Mouse (Mus musculus) B cell, adult 2 months (primary cell): ENCODE measurements around the gene Kcnma1.

Experiments
- DNase-seq, 2 experiments: peaks; one replicate each; pipeline ENCODE4 v3.0.0; 2022

Gene Kcnma1

GRCm38 (mm10) chr14:23651682-23652081 lies 362.6 kb downstream of the Kcnma1 start:
- DNase-seq = no peak

- DNase-seq = no peak
Observed at GRCm38 (mm10) chr14:23650126-23650525, 364.2 kb downstream of the Kcnma1 start.

- no peak for DNase-seq
Observed at GRCm38 (mm10) chr14:23645361-23646063, 368.8 kb downstream of the Kcnma1 start.

DNA sequence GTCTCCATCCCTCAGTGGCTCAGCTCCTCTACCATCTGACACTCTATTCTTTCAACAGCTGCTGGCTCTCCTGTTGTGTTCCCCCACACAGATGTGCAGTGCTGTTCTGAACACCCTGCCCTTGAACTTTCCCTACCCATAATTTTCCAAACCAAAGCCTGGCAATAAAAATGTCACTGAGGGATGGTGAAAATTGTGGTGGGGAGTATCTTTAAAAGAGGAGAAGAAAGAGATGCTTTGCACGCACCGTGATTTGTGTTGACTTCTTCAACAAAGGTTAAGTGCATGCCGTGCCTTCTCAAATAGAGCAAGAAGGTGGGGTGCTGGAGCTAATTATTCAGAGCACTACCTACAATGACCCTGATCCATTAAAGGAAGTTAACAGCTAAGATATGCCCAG lies 371.1 kb downstream of the Kcnma1 start:
- DNase-seq = no peak

DNA sequence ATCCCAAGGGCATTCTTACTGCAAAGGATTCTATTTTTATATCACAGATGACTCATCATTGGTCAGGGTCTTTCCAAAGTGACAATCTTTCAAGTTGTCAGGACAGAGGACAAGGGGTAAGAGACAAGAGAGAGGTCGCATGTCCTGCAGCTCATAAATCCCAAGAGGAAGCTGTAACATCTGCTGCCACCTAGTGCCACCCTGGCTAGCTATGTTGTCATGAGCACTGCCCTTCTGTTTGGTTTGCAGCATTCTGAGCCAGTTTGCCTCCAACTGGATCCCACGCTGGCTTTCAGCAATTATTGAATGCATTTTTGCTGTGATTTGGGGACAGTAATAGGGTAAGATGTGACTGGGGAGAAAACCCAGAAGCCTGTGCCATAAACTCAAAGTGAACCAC lies 373.6 kb downstream of the Kcnma1 start:
- no peak for DNase-seq

DNA sequence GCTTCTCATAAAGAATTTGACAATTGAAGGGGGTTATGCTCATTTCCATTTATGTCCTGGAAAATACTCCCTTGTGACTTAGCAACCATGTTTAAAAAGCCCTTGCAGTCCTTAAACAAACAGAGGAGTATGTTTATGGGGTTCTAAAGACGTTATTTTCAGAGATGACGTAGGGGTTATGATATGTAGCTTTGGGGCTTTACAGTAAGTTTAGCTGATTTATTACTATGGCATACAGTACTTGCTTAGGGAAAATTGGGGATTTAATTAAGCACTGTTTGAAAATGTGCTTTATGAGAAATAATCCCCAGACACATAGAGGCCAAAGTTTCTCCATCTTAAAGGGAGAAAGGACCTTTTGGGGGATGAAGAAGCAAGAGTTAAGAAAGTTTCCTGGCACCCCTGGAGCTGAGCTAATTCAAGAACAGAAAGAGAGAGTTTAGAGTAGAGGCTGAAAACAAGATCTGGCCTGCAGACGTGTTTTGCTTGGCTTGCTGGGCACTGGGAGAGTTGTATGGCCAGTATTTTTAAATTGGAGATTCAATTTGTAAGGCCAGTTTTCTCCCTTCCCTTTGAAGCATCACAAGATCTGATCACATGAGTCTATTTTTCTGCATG lies 376.1 kb downstream of the Kcnma1 start:
- no peak for DNase-seq

- DNase-seq = no peak
Observed at GRCm38 (mm10) chr14:23635903-23636302, 378.4 kb downstream of the Kcnma1 start.

- DNase-seq = no peak
Observed at GRCm38 (mm10) chr14:23633011-23633595, 381.2 kb downstream of the Kcnma1 start.

DNA sequence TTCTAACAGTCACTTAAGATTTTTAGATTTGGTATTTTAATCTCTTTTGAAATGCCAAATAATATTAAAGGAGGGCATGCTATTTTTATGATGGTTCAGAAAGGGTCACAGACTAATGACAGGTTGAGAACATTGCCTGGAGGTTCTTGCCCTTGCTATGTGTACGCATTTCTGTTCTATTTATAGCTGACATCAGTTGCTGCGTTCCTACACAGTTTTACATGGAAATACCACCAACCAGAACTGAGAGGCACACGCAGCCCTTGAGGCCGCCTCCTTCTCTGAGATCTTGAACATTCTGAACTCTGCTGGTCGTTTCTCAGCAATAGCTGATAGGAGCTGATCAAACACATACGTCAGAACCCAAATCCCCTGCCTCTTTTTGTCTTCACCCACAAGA lies 387.4 kb downstream of the Kcnma1 start:
- no peak for DNase-seq

- no peak for DNase-seq
Observed at GRCm38 (mm10) chr14:23626114-23626513, 388.2 kb downstream of the Kcnma1 start.

DNA sequence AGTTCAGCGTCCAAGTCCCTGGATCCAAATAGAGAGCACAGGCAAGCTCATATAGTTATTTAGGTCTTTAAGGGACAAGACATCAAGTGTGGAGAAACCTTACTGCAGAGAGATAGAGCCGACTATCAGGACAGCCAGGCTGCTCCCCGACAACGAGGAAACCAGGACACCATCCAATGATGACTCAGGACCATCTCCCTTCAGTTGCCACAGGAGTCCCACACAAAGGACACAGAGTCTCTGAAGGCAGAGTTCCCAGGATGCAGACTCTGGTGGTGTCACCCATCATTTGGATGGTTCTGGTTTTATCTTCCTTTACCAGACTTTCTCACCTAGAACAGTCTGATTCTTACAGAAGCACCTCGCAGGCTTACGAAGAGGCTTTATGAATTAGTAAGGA lies 388.9 kb downstream of the Kcnma1 start:
- no peak for DNase-seq

GRCm38 (mm10) chr14:23624455-23624854 lies 389.8 kb downstream of the Kcnma1 start:
- DNase-seq = no peak

DNA sequence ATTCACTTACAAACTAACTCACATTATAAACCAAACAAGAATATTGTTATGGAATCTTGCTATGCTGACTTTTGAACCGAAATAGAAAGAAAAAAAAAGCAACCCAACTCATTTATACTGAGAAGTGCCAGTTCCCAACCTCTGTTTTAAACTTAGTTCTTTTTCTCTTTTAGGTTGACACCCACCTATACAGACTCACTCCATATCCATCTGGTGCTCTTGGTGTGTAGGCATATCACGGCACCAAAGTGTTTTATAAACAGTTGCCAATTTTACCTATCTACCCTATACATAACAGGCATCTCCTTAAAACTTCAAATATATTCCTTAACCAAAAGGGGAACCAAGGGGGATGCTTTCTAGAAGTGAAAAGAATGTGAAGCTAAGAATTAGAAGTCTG lies 393.6 kb downstream of the Kcnma1 start:
- DNase-seq = no peak

DNA sequence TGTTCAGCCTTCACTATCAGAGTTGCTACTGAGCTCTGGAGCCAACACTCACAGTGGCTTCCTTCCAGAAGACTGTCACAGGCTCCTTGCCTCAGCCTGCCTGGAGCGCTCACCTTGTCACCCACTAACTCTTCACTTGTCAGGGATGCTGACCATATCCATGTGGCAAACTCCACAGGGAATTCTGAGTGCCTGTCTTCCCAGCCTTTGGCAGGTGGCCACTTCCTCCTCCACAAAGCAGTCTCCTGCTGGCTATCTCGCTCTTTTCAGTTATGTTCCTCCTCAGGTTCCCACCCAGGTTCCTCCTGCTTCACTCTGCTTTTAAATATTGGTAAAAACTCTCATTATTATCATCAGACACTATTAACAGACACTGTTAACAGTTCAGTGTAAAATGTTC lies 395.3 kb downstream of the Kcnma1 start:
- DNase-seq = no peak

DNA sequence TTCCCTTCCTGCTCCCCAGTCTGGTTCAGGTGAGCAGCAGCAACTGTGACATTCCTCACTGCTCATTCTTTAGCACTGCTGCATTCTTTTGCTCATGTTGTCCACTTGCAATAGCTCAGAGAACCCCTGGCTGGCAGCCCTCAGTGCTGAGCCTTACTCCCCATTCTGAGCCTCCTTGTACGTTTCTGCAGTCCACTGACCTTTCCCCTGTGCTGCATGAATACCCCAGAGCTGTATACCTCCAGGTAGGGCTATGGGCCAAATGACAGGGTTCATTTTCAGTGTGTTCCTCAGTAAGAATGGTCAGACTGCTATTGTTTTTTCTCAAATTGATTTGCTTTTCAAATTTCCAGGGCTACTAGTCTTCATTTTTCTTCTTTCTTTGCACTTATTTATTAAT lies 396.2 kb downstream of the Kcnma1 start:
- no peak for DNase-seq

GRCm38 (mm10) chr14:23610054-23610453 lies 404.2 kb downstream of the Kcnma1 start:
- no peak for DNase-seq

- DNase-seq = no peak
Observed at GRCm38 (mm10) chr14:23605740-23606139, 408.6 kb downstream of the Kcnma1 start.

GRCm38 (mm10) chr14:23602937-23603336 lies 411.4 kb downstream of the Kcnma1 start:
- DNase-seq = no peak

DNA sequence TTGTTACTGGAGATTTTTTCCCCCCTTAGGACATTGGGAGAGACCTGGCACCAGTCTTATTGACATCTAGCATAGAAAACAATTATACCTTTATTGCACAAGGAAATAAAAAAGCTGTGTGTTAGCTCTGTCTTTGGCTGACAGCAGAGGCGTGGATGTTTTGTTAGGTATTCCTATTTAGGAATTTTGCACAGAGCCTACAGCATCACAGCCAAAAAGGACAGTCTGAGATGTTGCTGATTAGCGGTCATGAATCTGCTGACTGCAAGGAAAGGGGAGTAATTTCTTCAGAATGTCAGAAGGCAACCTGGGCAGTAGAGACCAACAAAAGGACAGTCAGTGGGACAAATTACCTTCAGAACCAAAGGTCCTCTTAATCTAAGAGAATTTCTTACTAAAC lies 412.2 kb downstream of the Kcnma1 start:
- no peak for DNase-seq

DNA sequence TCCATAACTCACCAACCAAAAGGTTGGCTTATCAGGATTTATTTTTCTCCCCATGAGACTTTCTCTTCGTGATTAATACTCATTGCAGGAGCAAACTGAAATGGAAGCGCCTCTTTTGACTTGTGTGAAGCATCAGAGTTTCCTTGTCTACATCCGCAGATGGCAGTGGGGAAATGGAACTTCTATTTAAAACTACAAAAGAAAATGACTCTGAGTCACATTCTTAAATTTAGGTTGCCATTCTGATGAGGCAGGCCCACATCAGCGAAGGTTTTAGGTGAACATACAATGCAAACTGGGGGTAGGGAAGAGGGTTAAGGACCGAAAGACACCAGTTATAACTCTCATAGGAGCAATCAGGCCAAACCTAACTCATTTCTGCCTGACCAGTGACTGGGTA lies 419.7 kb downstream of the Kcnma1 start:
- no peak for DNase-seq

DNA sequence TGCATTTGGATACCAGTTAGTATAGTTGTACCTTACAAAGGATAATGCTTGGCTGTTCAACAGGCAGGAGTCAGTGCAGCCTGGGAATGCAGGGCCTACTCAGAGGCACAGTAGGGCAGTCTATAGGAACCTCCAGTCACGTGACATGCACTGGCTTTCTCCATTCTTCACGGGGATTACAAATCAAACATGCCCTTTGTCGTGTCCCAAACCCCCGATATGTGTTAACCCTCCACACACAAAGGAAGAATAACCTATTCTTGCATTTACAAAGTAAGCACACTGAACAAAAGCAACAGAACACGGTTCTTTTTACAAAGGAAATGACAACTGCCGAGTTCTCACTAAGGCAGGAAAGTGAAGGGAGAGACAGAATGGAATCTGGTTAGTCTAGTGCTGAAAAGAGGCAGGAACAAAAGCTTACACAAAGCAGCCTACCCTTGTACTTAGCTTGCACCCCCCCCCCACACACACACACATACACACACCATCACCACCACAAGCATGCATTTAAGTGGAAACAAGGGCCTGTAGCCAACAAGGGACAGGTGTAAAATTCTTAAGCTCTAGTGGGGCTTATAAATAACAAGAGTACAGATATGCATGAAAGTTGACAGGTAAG lies 421.4 kb downstream of the Kcnma1 start:
- no peak for DNase-seq

DNA sequence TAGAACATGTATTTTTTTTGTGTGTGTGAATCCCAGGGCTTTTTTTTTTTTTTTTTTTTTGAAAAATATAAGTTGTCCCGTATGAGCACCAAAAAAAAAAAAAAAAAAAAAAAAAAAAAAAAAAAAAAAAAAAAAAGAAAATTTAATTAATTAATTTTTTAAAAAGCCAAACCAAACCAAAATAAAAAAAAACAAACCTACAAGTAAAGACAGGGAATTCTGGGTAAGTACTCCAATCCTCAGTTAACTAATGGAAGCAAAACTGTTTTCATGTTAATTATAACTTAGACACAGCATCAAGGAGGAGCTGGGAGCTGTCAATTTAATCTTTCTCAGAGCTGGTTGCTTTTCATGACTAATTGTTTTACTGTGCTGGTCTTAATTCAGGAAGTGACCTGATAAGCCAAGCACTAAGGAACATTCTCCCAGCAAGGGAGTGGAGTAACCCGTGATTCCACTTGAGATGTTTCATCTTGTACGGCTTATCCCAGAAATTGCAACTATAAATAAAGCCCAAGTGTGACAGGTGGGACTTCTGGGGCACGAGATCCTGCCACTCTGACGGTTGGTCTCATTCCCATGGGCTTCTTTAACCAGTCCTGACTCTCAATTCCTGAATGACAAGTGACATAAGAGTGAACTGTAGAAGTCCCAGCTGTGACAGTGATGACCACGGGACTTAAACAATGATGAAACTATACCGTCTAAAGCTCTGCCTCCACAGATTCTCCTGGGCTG lies 424.4 kb downstream of the Kcnma1 start:
- no peak for DNase-seq

GRCm38 (mm10) chr14:23587451-23587850 lies 426.8 kb downstream of the Kcnma1 start:
- no peak for DNase-seq
